Mouse (Mus musculus) limb, embryonic 14.5 days (tissue): Measurements from ENCODE around the gene Sycp2l. TPM values are rescaled to one million over a fixed set of nuclear protein-coding genes. Genes with fewer than 3 reads are reported as not detected.

Source experiments
- ATAC-seq: fragments of 200-750 bp; cut with Nextera tagmentation; 2 replicates; pipeline ENCODE4 v1.8.0; 2017; ENCODE audit warnings: low read depth, moderate number of reproducible peaks, moderate TSS enrichment; ENCODE audit not compliant: low FRiP score
- DNase-seq: peaks from one replicate; pipeline ENCODE4 v3.0.0-alpha.2; 2015; ENCODE audit warnings: low spot score
- H3K27ac ChIP-seq: fragments of 300-500 bp; sonication (generic); replicated peaks from 2 replicates; pipeline ENCODE4 v1.5.1; 2014; ENCODE audit warnings: low read depth, mild to moderate bottlenecking, low read length, moderate library complexity, mixed read lengths
- H3K27me3 ChIP-seq: fragments of 300-500 bp; sonication (generic); 2 replicates; pipeline ENCODE4 v1.6.1; 2014; ENCODE audit warnings: low read length, mixed read lengths; ENCODE audit not compliant: control insufficient read depth, insufficient read depth
- H3K36me3 ChIP-seq: fragments of 300-500 bp; sonication (generic); 2 replicates; pipeline ENCODE4 v1.6.1; 2014; ENCODE audit warnings: mild to moderate bottlenecking, low read length, moderate library complexity, mixed read lengths; ENCODE audit not compliant: control insufficient read depth, insufficient read depth
- H3K4me1 ChIP-seq: fragments of 300-500 bp; sonication (generic); 2 replicates; pipeline ENCODE4 v1.6.1; 2014; ENCODE audit warnings: antibody characterized with exemption, low read length, mixed read lengths; ENCODE audit not compliant: control insufficient read depth, insufficient read depth
- H3K4me2 ChIP-seq: fragments of 300-500 bp; sonication (generic); replicated peaks from 2 replicates; pipeline ENCODE4 v1.6.1; 2014; ENCODE audit warnings: low read depth, mild to moderate bottlenecking, low read length, moderate library complexity; ENCODE audit not compliant: severe bottlenecking
- H3K4me3 ChIP-seq: fragments of 300-500 bp; sonication (generic); replicated peaks from 2 replicates; pipeline ENCODE4 v1.5.1; 2014; ENCODE audit warnings: low read length
- H3K9ac ChIP-seq: fragments of 300-500 bp; sonication (generic); 2 replicates; pipeline ENCODE4 v1.6.1; 2014; ENCODE audit warnings: mild to moderate bottlenecking, low read depth, low read length, moderate library complexity; ENCODE audit not compliant: severe bottlenecking
- H3K9me3 ChIP-seq: fragments of 300-500 bp; sonication (generic); 2 replicates; pipeline ENCODE4 v1.6.1; 2016; ENCODE audit warnings: low read length; ENCODE audit not compliant: control insufficient read depth
- POLR2A ChIP-seq: fragments of 200-500 bp; IDR thresholded peaks from 2 replicates; pipeline ENCODE4 v1.8.0; 2012; ENCODE audit warnings: inconsistent platforms, mild to moderate bottlenecking, moderate library complexity, borderline replicate concordance; ENCODE audit not compliant: insufficient read depth, insufficient read length; ENCODE audit errors: extremely low read depth
- WGBS: fragments of 180-500 bp; shearing (Covaris S2); extraction: QIAGEN DNeasy Blood & Tissue Kit; methylation state at CpG from one replicate; pipeline ENCODE4 v1.1.7; 2014; 5-methylcytosine and 5-hydroxymethylcytosine counted together
- polyA plus RNA-seq, 2 experiments: library from polyadenylated mRNA; depleted of rRNA in 1 of 2; stranded (reverse) in 1 of 2; unstranded in 1 of 2; fragments of >200 nt; fragmentation: Nextera tagmentation in 1 of 2; extraction: Ambion mirVana in 1 of 2; gene quantifications; 2 replicates each; pipeline versions ENCODE4 v1.2.1 to v1.2.3; 2012 to 2014

The Sycp2l gene
- polyA plus RNA-seq, 2 experiments = not detected

DNA sequence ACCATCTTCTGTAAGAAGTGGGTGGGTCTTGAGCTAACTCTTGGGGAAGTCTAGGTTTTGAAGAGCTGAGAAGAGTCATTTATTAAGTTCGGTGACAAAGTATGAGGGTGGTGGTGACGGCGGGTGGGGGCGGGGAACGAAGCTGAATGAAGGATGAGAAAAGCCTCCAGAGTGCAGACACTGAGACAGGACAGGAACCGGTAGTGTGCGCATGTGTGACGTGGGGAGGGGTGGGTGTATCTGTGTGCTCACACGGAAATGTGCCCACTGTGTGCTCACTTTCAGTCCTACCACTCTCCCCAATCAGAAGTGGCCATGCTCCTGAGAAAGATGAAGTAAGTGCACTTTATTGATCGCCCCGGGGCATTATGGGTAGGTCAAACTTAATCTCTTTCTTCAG is 39.0 kb downstream of the Sycp2l start:
- no peaks in the 10 kb centered on the region for H3K9me3 ChIP-seq
- ATAC-seq = no peak
- H3K27me3 ChIP-seq = no peaks in the 10 kb centered on the region
- no peak for DNase-seq
- H3K9ac ChIP-seq = no peak overlapping the region
- TF ChIP-seq POLR2A = no peak
- H3K27ac ChIP-seq = no peak overlapping the region
- no peaks in the 10 kb centered on the region for H3K4me1 ChIP-seq
- H3K4me2 ChIP-seq = no peak overlapping the region
- H3K36me3 ChIP-seq = no peaks in the 10 kb centered on the region
- 83% methylated on average over 11 of the region's 11 CpGs for WGBS
- no peak overlapping the region for H3K4me3 ChIP-seq

DNA sequence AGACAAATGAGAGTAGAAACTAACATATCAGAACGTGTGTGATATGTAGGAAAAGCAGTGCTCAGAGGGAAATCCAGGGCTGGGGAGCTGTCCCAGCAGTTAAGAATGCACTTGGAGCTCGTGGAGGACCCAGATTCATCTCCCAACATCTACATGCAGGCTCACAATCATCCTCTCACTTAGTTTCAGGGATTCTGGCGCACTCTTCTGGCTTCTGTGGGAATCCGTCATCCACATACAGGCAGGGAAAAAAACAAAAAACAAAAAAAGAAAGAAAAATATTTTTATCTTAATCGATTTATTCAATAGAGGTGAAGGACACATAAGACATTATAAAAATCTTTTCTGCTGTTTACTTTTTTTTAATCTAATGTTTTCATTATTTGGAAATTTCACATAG is 44.3 kb downstream of the Sycp2l start:
- 66% methylated on average over 5 of the region's 5 CpGs for WGBS
- no peak for ATAC-seq

DNA sequence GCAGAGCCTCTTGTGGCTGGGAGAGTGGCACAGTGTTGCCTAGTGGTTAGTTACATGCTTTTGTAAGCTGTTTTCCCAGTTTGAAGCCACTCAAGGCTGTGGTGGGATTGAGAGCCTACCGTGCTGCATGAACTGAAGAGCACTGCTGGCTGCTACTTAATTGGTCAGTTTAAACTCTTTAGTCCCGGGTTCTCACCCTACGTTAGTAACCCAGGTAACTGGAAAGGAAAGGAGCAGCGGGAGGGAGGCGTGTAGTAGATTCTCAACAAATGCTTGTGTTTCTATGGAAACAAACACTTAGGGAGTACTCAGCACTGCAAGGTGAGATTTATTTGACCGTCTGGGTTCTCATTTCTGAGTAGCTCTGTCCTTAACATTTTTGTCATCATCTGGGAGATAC is 73.8 kb downstream of the Sycp2l start:
- Histone ChIP-seq H3K9ac (no peak overlapping the region), H3K27me3 (no peaks in the 10 kb centered on the region), H3K9me3 (no peaks in the 10 kb centered on the region), H3K4me2 (no peak overlapping the region), H3K4me1 (no peaks in the 10 kb centered on the region), H3K27ac (no peak overlapping the region), H3K36me3 (no peaks in the 10 kb centered on the region), H3K4me3 (no peak overlapping the region)
- DNase-seq (no peak), ATAC-seq (no peak)
- WGBS = 85% methylated on average over 6 of the region's 6 CpGs
- TF ChIP-seq POLR2A = no peak

More for the DNA sequence above, 44.3 kb downstream of the Sycp2l start:
- H3K27ac ChIP-seq = no peak overlapping the region
- no peaks in the 10 kb centered on the region for H3K27me3 ChIP-seq
- no peaks in the 10 kb centered on the region for H3K4me1 ChIP-seq
- no peak for TF ChIP-seq POLR2A
- H3K36me3 ChIP-seq = no peaks in the 10 kb centered on the region
- no peak for DNase-seq
- no peak overlapping the region for H3K4me2 ChIP-seq
- H3K9me3 ChIP-seq = no peaks in the 10 kb centered on the region
- H3K9ac ChIP-seq = no peak overlapping the region
- no peak overlapping the region for H3K4me3 ChIP-seq

DNA sequence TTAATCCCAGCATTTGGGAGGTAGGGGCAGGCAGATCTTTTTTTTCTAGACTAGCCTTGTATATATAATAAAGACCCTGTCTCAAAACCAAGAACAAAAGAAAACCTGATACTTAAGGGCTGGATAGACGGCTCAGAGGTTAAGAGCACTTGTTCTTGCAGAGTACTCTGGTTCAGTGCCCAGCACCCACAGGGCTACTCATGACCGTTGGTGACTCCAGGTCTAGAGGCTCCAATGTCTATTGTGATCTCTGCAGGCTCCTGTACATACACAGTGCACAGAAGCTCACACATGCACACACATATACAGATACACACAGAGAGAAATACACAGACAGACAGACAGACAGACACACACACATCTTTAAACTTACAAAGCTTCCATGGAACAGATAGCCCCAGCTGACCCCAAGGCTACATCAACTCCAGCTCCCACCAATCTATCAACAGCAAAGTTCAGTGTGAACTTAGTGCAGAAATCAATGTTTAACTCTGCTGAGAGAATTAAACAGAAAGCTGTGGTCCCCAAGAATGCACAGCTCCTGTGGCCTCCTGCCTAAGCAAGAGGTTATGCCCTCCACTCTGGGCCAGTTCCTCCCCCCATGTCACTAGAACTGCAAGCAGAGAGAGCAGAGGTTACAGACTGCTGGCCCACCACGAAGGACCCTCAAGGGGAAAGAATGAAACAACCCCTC is 81.7 kb downstream of the Sycp2l start:
- TF ChIP-seq POLR2A = no peak
- no peaks in the 10 kb centered on the region for H3K36me3 ChIP-seq

DNA sequence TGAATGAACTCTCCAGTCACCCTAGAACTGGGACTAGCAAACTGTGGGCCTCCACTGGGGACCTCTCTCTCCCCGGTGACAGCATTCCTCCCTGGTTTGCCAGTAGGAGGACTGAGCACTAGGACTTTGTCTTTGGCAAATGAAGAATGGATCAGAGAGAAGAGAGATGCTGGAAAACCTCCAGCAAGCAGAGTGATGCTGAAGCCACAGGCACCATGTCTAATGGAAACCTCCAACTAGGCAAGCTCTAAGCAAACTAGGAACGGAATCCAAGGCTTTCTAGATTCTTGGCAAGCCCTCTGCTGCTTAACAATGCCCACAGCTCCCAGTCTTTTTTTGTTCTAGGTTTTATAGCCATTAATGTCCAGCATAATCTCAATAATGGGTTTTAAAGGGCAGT is 86.8 kb downstream of the Sycp2l start:
- Histone ChIP-seq H3K4me1 (peaks cover 7% of the 10 kb centered on the region), H3K27me3 (no peaks in the 10 kb centered on the region), H3K4me2 (no peak overlapping the region), H3K4me3 (no peak overlapping the region), H3K27ac (no peak overlapping the region), H3K36me3 (no peaks in the 10 kb centered on the region), H3K9ac (no peak overlapping the region), H3K9me3 (no peaks in the 10 kb centered on the region)
- WGBS = 59% methylated on average over 2 of the region's 2 CpGs
- TF ChIP-seq POLR2A = no peak
- ATAC-seq (no peak), DNase-seq (no peak)

More for the DNA sequence above, 81.7 kb downstream of the Sycp2l start:
- Histone ChIP-seq H3K27me3 (no peaks in the 10 kb centered on the region), H3K9me3 (no peaks in the 10 kb centered on the region), H3K4me1 (no peaks in the 10 kb centered on the region), H3K4me3 (no peak overlapping the region), H3K4me2 (no peak overlapping the region), H3K9ac (no peak overlapping the region), H3K27ac (no peak overlapping the region)
- ATAC-seq (no peak), DNase-seq (no peak)
- WGBS = 79% methylated on average over 3 of the region's 3 CpGs
